16 mouse cellular contexts compared by ENCODE assay signal in genomic region chrX:13616726-13617125, GRCm38 (mm10). TPM values are rescaled to one million over a fixed set of nuclear protein-coding genes. Genes with fewer than 3 reads are reported as not detected.
"Had no signal": no experiment of that assay in that cellular context is flagged by ENCODE, and none has a peak within 500 bp of the region (broad histone marks: within the 10 kb centered on the region; RNA-seq: fewer than 3 reads in every experiment).

No protein-coding gene starts in this region.

- H3K9ac ChIP-seq: kidney, embryonic 15.5 days; limb, embryonic 15.5 days; liver, embryonic 13.5 days; liver, postnatal 0 days; lung, embryonic 15.5 days; neural tube, embryonic 15.5 days had no signal

- DNase-seq: kidney, postnatal 14 days; layer of hippocampus, postnatal 36 days; liver, embryonic 13.5 days; liver, postnatal 0 days; lung, postnatal 14 days; midbrain, embryonic 14.5 days; thymus, adult 18-20 months; thymus, postnatal 25 days had no signal

- H3K27ac ChIP-seq: kidney, embryonic 15.5 days; limb, embryonic 15.5 days; liver, embryonic 13.5 days; lung, embryonic 15.5 days; midbrain, embryonic 10.5 days; neural tube, embryonic 15.5 days had no signal

- H3K27me3 ChIP-seq: limb, embryonic 15.5 days; liver, embryonic 13.5 days; lung, embryonic 15.5 days; neural tube, embryonic 15.5 days had no signal

- ATAC-seq: liver, postnatal 0 days had no signal

- H3K36me3 ChIP-seq: liver, embryonic 13.5 days; lung, embryonic 15.5 days had no signal

- H3K4me2 ChIP-seq: kidney, embryonic 15.5 days; limb, embryonic 15.5 days; liver, embryonic 13.5 days; lung, embryonic 15.5 days; neural tube, embryonic 15.5 days had no signal

- H3K4me1 ChIP-seq: kidney, embryonic 15.5 days; limb, embryonic 15.5 days; liver, embryonic 13.5 days; lung, embryonic 15.5 days; midbrain, embryonic 10.5 days; neural tube, embryonic 15.5 days had no signal

- H3K4me3 ChIP-seq: kidney, embryonic 15.5 days; limb, embryonic 15.5 days; liver, embryonic 13.5 days; lung, embryonic 15.5 days; midbrain, embryonic 10.5 days; myocyte; neural tube, embryonic 15.5 days had no signal

- H3K9me3 ChIP-seq: kidney, embryonic 15.5 days; limb, embryonic 15.5 days; liver, embryonic 13.5 days; lung, embryonic 15.5 days; midbrain, embryonic 10.5 days; neural tube, embryonic 15.5 days had no signal

RNA-seq across cellular contexts. Expression of gene Gpr34, which starts 15.2 kb away (rescaled TPM):
- polyA plus RNA-seq: myocyte had no signal

RNA-seq across cellular contexts. Expression of gene Gpr82, which starts 44.4 kb away (rescaled TPM):
- total RNA-seq: layer of hippocampus, postnatal 36 days; left cerebral cortex, adult 8-10 months; left cerebral cortex, postnatal 25 days had no signal
- polyA plus RNA-seq: liver, embryonic 13.5 days; liver, postnatal 0 days had no signal
